Mouse (Mus musculus) liver, embryonic 14.5 days (tissue): ENCODE measurements around the gene Stam2. TPM values are rescaled to one million over a fixed set of nuclear protein-coding genes. Genes with fewer than 3 reads are reported as not detected.

Experiments
- ATAC-seq: fragments of 200-750 bp; cut with Nextera tagmentation; 2 replicates; pipeline ENCODE4 v1.8.0; 2017; ENCODE audit warnings: moderate number of reproducible peaks, mild to moderate bottlenecking, moderate library complexity; ENCODE audit not compliant: insufficient read depth
- DNase-seq, 3 experiments: peaks; one replicate each; pipeline ENCODE4 v3.0.0-alpha.2; 2012 to 2013; ENCODE audit warnings: low read depth in 3 of 3, low spot score in 3 of 3
- H3K27ac ChIP-seq: fragments of 300-500 bp; sonication (generic); 2 replicates; pipeline ENCODE4 v1.5.1; 2014; ENCODE audit warnings: moderate library complexity, mild to moderate bottlenecking, control low read depth, inconsistent platforms
- H3K27me3 ChIP-seq: fragments of 300-500 bp; sonication (generic); 2 replicates; pipeline ENCODE4 v1.6.1; 2014; ENCODE audit warnings: mild to moderate bottlenecking, low read length, moderate library complexity; ENCODE audit not compliant: control insufficient read depth, insufficient read depth
- H3K36me3 ChIP-seq: fragments of 300-500 bp; sonication (generic); replicated peaks from 2 replicates; pipeline ENCODE4 v1.6.1; 2014; ENCODE audit warnings: low read depth; ENCODE audit not compliant: control insufficient read depth, insufficient read depth
- H3K4me1 ChIP-seq, 2 experiments: fragments of 200-500 bp in 1 of 2; fragments of 300-500 bp in 1 of 2; sonication (generic) in 1 of 2; replicated peaks; 2 replicates each; pipeline ENCODE4 v1.6.1; 2012 to 2014; ENCODE audit warnings: antibody characterized with exemption in 1 of 2, inconsistent platforms in 1 of 2, low read length in 1 of 2; ENCODE audit not compliant: control insufficient read depth in 2 of 2, insufficient read depth in 2 of 2
- H3K4me2 ChIP-seq: fragments of 300-500 bp; sonication (generic); 2 replicates; pipeline ENCODE4 v1.6.1; 2014; ENCODE audit warnings: low read depth, mild to moderate bottlenecking, control low read depth, moderate library complexity
- H3K4me3 ChIP-seq, 2 experiments: fragments of 200-500 bp in 1 of 2; fragments of 300-500 bp in 1 of 2; sonication (generic) in 1 of 2; 2 replicates each; pipeline ENCODE4 v1.5.1; 2012 to 2014; ENCODE audit warnings: low read depth in 2 of 2, low read length in 2 of 2, mild to moderate bottlenecking in 2 of 2, control low read depth in 1 of 2, inconsistent platforms in 1 of 2, moderate library complexity in 1 of 2; ENCODE audit not compliant: insufficient read depth in 1 of 2
- H3K9ac ChIP-seq: fragments of 300-500 bp; sonication (generic); replicated peaks from 2 replicates; pipeline ENCODE4 v1.6.1; 2014; ENCODE audit warnings: mild to moderate bottlenecking, control low read depth, moderate library complexity
- H3K9me3 ChIP-seq: fragments of 300-500 bp; sonication (generic); 2 replicates; pipeline ENCODE4 v1.6.1; 2016; ENCODE audit warnings: low read length, mixed read lengths; ENCODE audit not compliant: control insufficient read depth
- CTCF ChIP-seq: IDR thresholded peaks from 2 replicates; pipeline ENCODE4 v1.5.1; 2016; ENCODE audit warnings: antibody characterized with exemption, low read depth, control low read depth
- EP300 ChIP-seq: IDR thresholded peaks from 2 replicates; pipeline ENCODE4 v1.6.1; 2016; ENCODE audit warnings: antibody characterized with exemption, low read depth
- WGBS: fragments of 180-500 bp; shearing (Covaris S2); extraction: QIAGEN DNeasy Blood & Tissue Kit; methylation state at CpG from one replicate; pipeline ENCODE4 v1.1.7; 2014; ENCODE audit not compliant: insufficient replicate concordance; 5-methylcytosine and 5-hydroxymethylcytosine counted together
- polyA plus RNA-seq, 2 experiments: library from polyadenylated mRNA; depleted of rRNA in 1 of 2; stranded (reverse) in 1 of 2; unstranded in 1 of 2; fragments of >200 nt; fragmentation: Nextera tagmentation in 1 of 2; extraction: Ambion mirVana in 1 of 2; gene quantifications; 2 replicates each; pipeline versions ENCODE4 v1.2.1 to v1.2.3; 2012 to 2014

The Stam2 gene
- polyA plus RNA-seq (2012; rRNA removed) (2.3 and 2.9 TPM in 2 replicates), polyA plus RNA-seq (2014; fragmentation: Nextera tagmentation; extraction: Ambion mirVana) (9.4 and 10.6 TPM in 2 replicates)

DNA sequence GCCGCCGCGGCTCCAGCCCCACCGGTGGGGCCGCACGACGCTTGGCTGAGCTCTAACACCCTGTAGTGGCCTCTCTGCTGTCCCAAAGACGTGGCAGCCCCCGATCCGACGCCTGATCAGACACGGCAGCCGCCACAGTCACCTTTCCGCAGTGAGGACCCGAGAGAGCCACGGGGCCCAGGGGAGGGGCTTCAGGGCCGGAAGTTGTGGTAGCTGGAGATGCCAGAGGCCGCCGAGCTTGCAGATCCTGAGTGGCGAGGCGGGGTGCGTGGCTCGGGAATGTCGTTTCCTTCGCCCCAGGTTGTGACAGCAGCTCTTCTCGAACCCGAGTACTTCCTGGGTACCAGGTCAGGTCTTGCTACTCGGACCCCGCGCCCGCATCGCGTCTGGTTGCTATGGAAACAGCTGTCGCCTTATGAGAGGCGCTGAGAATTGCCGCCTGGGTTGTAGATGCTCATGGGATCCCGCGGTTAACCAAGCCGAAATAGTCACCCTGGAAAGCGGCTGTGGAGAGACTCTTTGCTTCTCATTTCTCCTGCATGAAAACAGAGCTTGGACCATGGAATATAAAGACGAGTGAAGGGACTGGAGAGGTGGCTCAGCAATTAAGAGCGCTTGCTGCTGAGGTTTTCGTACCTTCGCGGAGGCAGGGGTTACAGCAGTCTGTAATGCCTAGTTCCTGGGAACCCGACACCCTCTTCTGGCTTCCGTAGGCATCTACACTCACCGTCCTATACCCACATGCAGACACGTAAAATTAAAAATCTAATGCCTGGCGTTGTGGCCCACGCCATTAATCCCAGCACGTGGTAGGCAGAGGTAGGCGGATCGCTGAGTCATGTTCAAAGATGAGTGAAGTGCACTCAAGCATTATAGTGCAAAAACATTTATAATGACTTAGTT lies at the start of gene Stam2:
Gene Stam2 (minus strand): TSS at position 26 of the 903 bp plus-strand sequence.
- TF ChIP-seq EP300 (no peak), CTCF (no peak; the same call in 1 of the 2 replicates)
- WGBS = 6% methylated on average over 54 of the region's 54 CpGs
- ATAC-seq (peak; percentile 88), DNase-seq (peak; percentile 50 to 71 (median 59))
- Histone ChIP-seq H3K4me1 (no peaks in the 10 kb centered on the region), H3K9me3 (no peaks in the 10 kb centered on the region), H3K27ac (peak within 1 kb of the TSS; percentile 36), H3K9ac (peak within 1 kb of the TSS; percentile 57), H3K27me3 (no peaks in the 10 kb centered on the region), H3K4me3 (peak within 1 kb of the TSS; percentile 79 to 88), H3K36me3 (no peaks in the 10 kb centered on the region), H3K4me2 (peak within 1 kb of the TSS; percentile 70)

- ATAC-seq = no peak
- Histone ChIP-seq H3K36me3 (no peaks in the 10 kb centered on the region), H3K4me1 (no peaks in the 10 kb centered on the region), H3K27ac (no peak overlapping the region), H3K4me3 (no peak overlapping the region), H3K9me3 (no peaks in the 10 kb centered on the region), H3K27me3 (no peaks in the 10 kb centered on the region), H3K4me2 (no peak overlapping the region), H3K9ac (no peak overlapping the region)
- TF ChIP-seq EP300 (no peak), CTCF (no peak)
- DNase-seq = no peak
- WGBS = 27% methylated on average over 3 of the region's 3 CpGs
Measured at GRCm38 (mm10) chr2:52785106-52785721, 43.1 kb upstream of the Stam2 start.

- no peak overlapping the region for H3K4me2 ChIP-seq
- ATAC-seq (no peak), DNase-seq (no peak)
- H3K36me3 ChIP-seq = no peaks in the 10 kb centered on the region
- no peaks in the 10 kb centered on the region for H3K27me3 ChIP-seq
- no peaks in the 10 kb centered on the region for H3K4me1 ChIP-seq
- 80% methylated on average over 10 of the region's 10 CpGs for WGBS
- H3K27ac ChIP-seq = no peak overlapping the region
- TF ChIP-seq EP300 = no peak
- TF ChIP-seq CTCF = no peak
- H3K9ac ChIP-seq = no peak overlapping the region
- no peak overlapping the region for H3K4me3 ChIP-seq
- H3K9me3 ChIP-seq = no peaks in the 10 kb centered on the region
Measured at GRCm38 (mm10) chr2:52779987-52780386, 37.9 kb upstream of the Stam2 start.

DNA sequence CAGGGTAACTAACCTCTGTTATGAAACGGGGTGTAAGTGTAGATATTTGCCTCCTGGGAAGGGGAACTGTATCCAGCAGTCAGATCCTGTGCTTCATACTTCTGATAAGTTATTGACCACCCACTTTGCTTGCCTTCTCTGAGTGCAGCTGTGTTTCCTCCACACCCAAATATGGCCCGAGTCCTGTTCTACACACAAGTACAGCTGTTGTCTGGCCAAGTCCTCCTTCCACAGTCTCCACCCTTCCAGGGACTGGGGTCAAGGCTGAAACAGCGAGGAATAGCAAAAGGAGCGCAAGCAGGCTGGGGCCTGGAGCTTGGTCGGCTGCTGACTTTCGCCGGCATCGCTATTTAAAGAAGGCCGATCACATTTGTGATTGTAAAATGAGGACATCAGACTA lies 37.3 kb upstream of the Stam2 start:
- Histone ChIP-seq H3K4me2 (no peak overlapping the region), H3K27ac (no peak overlapping the region), H3K9ac (no peak overlapping the region), H3K4me1 (no peaks in the 10 kb centered on the region), H3K27me3 (no peaks in the 10 kb centered on the region), H3K9me3 (no peaks in the 10 kb centered on the region), H3K4me3 (no peak overlapping the region), H3K36me3 (no peaks in the 10 kb centered on the region)
- WGBS = 75% methylated on average over 9 of the region's 9 CpGs
- no peak for DNase-seq
- ATAC-seq = no peak
- no peak for TF ChIP-seq EP300
- TF ChIP-seq CTCF = no peak

- no peak overlapping the region for H3K4me3 ChIP-seq
- no peaks in the 10 kb centered on the region for H3K27me3 ChIP-seq
- no peak overlapping the region for H3K27ac ChIP-seq
- no peak overlapping the region for H3K4me2 ChIP-seq
- H3K9ac ChIP-seq = no peak overlapping the region
- ATAC-seq (no peak), DNase-seq (no peak)
- TF ChIP-seq CTCF (no peak), EP300 (no peak)
- H3K36me3 ChIP-seq = no peaks in the 10 kb centered on the region
- no peaks in the 10 kb centered on the region for H3K4me1 ChIP-seq
- 73% methylated on average over 2 of the region's 2 CpGs for WGBS
- H3K9me3 ChIP-seq = no peaks in the 10 kb centered on the region
Measured at GRCm38 (mm10) chr2:52777839-52778238, 35.8 kb upstream of the Stam2 start.
